Mouse (Mus musculus) adrenal gland, adult 18-20 months (tissue): ENCODE data around the gene Chrm2. TPM values are rescaled to one million over a fixed set of nuclear protein-coding genes. Genes with fewer than 3 reads are reported as not detected.

Experiments
- DNase-seq, 2 experiments: peaks; one replicate each; pipeline ENCODE4 v3.0.0; 2021 to 2022; ENCODE audit warnings: low spot score in 2 of 2
- long read RNA-seq, 2 experiments: library from polyadenylated mRNA; stranded (forward); transcript quantifications; one replicate each; pipeline ENCODE4 v2.0.0; 2021
- total RNA-seq, 2 experiments: library from RNA; stranded (reverse); gene quantifications; 1 replicate in 1 of 2; 2 replicates in 1 of 2; pipeline ENCODE4 v1.2.3; 2021

Gene Chrm2
- under 1 TPM in 1 of 2 experiments, not detected in 1; 0.06 TPM for total RNA-seq
- long read RNA-seq, experiment 1 = 0 reads
- long read RNA-seq, experiment 2 = 0 reads

DNA sequence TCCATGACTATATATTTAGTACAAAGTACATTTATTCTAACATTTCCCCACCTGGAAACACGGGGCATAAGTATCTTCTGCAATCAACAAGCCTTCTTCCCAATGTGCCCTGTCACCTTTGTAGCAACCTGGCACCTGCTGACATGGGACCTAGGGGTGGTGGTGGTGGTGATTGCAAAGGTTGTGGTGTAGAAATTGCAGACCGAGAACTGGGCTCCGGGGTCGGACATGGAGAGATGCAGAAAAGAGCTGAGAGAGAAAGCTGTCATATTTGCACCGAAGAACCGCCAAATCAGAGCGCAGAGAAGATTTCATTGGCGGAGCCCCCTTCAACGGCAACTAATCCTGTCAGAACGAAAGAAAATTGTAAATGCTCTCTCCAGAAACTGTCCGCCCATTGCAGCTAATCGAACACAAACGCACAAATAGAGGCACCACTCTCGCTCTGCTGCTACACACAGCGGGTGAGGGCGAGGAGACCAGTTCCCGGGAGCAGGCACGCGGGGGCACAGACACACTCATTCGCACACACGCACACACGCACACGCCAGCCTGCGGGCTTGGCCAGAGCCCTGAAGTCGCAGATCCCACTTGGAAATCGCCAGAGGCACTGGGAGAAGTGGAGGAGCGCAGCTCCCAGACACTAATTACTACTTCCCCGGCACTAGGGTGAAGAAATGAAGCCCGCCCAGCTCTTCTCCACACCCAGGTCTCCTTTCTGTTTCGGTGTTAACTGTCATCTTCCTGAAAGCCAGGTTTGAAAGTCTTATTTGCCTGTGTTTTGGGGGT lies at the start of gene Chrm2:
Chrm2 (plus strand) TSS at position 473 of the 789 bp plus-strand sequence.
- no peak for DNase-seq

DNA sequence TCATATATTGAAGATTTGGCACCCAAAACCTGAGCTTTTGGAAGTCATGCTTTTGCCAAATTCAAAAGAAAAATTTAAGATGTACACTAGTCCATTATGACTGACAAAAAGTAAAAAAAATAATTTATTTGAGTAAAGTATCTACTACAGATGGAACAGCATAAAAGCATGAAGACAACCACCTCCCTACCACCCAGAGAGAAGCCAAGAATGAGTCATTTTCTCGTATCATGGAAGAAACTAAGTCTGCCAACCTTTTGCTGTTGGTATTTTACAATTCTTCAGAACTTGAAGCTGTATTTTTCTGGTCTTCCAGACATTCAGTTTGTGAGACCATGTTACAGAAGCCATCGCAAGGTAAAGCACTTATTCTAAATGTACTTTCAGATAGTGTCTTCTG lies 13.9 kb upstream of the Chrm2 start:
- no peak for DNase-seq

DNA sequence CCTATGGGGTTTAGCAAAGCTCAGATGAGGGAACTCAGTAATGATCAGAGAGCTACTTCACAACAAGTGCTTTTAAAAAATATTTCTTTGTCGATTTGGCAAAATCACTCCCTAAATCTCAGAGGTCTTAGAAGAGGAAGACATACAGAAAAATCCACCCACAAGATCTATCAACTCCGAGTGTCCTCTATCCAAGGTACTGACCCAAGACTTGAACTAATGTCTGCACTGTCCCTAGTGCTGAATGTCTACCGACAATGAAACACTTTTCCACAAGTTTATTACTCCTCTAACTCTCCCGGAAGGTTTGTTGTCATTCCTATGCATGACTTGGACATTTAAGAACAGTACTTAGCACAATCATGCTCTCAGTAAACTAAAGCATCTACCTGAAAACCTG lies 9.9 kb upstream of the Chrm2 start:
- no peak for DNase-seq

DNA sequence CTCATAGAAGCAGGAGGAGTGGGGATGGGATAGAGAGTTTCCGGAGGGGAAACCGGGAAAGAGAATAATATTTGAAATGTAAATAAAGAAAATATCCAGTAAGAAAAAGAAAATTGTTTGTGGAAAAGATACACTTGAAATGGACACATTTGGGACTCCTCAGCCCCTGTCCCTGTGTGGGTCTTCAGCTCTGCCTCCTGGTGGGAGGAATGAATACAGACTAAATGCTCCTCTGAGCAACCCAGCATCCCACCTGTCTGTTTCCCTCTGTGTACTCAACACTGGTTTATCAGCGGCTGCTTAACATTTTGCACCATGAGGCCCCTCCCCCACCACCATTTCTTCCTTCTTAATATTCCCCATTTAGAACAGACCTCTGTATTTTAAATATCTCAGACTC lies 3.8 kb upstream of the Chrm2 start:
- no peak for DNase-seq

DNA sequence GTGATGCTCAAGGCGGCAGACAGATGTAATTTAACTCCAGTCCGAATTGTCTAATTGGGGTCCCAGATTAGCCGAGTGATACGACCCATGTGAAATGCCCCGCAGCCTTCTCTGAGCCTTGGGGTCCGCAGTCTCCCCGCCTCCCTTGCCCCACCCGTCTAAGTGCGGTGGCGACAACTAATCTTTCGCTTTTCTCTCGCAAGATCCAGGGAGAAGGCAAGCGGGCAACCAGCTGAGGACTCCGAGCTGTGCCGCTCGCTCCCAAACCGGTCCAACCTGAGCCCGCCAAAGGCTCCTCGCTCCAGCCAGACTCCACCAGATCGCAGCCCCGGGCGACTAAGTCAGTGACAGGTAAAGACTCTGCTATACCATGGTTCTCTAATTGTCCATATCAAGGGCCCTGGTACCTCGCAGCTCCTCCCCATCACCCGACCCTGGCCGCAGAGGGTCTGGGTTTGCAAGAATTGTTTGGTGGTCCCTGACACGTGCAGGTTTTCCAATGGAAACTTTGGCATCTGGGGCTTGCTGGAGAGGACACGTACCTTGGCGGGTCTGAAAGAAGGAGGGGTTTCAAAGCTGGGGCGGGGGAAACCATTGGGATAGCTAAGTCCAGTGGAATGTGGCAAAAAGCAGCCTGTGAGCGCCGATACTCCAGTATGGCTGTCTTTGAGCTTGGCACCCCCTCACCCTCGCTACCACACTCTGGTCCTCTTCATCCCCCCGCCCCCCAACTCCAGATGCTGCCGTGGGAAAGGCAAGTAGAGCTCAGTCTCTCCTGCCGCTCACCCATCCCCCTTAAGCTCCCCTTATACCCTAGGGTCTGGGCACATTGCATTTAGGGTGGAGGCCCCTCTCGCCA lies 746 bp downstream of the Chrm2 start:
- DNase-seq = no peak

DNA sequence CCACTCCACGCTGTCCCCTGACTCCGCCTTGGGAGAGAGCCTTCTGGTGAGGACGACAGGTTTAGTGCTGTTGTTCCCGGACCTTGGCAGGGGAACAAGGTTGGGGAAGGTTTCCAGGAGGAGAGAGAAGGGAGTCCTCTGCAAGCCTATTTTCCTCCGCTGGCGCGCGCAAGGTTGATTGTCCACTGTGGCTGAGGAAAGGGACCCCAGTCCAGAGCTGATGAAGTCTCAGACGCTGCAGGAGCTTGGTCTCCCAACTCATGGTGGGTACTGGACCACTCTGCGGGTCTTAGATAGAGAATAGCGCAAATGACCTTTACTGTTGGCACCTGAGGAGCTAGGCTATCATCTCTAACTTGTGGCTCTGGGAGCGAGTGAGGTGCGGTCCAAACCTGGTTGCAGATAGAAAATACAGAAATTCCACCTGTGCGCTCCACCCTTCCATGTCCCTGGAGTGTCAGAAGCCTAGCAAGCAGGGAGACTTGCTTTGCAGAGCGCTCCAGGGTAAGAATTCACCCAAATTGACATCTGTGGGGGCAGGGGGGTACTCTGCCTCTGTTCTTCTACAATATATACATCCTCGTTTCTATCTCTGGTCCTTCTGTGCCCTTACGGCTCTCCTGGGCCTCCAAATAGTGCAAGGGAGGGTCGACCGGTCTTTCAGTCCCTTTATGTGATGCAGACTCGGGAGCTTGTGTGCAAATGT lies 1.5 kb downstream of the Chrm2 start:
- no peak for DNase-seq

DNA sequence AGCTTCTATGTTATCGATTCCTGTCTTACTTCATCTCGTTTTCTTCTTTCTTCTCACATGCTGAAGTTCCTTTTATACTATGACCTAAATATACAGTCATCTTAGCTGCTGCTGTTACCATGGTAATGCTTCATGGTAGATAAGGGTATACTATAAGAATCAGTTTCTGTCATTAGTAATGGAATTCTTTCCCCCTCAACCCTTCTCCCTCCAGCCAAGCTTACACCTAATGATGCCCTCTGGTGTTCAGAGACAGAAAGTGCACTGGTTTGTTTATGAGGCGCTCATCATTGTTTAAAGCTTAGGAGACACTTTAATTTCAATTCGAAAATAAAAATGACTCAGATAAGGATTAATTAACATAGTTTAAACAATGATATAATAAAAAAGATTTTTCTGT lies 5.8 kb downstream of the Chrm2 start:
- DNase-seq = no peak

DNA sequence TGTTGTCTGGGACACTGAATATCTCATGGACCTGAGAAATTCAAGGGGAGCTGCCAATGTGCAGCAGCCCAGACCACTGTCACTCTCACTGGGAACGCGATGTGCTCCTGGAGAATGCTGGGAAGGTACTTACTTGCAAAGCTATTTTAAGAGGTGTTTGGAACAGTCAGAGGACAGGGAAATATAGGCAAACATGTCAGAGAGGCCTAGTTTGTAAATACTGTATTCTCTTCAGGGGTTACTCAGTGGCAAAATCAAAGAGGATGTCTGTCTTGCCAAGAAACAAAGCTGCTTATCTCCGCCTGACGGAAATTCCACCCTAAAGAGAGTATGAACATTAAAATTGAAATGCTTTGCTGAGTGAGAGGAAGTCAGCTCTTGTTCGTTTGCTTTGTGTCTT lies 17.3 kb downstream of the Chrm2 start:
- DNase-seq = no peak

DNA sequence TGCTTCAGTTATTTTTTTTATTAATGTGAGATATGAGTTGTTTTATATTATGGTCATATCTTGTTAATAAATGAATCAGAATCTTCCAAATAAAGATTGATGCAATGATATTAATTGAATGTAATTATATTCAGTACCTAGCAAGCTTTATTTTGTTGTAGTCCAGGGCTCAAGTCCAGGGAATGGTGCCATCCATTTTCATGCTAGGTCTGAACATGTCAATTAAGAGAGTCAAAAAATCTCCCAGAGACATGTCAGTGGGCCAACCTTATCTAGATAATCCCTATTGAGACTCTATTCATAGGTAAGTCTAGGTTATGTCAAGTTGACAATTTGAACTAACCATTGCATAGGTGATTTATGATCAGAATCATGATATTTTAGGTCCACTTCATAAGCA lies 21.1 kb downstream of the Chrm2 start:
- no peak for DNase-seq

DNA sequence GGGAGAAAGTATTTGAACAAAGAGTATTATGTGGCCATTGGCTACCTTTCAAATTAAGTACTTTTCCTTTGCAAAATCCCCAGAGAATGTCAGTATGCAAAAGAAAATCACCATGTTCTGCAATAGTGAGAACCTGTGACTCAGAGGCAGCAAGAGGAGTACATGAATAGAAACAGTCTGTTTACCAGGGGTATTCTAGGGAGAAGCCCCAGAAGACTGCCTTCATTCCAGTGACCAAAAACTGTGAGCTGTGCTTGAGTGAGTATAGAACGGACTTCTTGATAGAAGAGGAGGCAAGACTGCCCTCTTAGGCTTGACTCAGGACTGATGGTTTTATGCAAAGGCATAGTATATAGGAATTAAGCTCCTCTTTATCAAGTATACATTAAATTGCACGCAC lies 22.2 kb downstream of the Chrm2 start:
- DNase-seq = no peak

DNA sequence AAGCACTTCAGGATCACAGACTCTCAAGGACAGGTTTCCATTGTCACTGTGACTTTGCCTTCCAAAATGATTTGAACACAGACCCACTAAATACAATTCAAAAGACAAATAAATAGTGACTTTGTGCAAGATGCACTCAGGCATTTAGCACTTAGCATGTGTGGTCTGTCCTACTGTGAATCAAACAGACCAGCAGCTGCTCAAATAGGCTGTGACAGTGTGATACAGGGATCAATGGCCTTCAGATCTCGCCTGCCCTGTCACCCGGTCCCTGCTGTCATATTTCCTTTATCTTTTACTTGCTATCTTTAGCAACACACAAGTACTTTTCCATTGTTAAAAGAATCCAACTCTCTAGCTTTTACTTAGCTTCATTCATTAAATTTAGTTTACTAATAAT lies 31.8 kb downstream of the Chrm2 start:
- DNase-seq = no peak

DNA sequence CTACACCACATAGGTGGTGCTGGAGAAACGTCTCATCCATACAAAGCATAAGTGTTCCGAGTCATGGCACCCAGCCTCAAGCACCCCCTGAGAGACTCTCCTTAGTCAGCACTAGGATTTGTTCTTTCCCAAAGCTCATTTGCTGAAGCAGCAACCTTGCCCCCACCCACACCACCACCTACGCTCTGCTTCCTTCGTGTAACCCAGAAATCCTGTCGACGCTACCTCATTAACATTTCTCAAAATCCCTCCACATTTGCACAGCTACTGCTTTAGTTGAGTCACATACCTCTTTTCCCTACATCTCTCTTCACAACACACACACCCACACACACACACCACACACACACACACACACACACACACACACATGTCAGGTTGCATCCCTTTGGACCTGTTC lies 50.1 kb downstream of the Chrm2 start:
- no peak for DNase-seq

DNA sequence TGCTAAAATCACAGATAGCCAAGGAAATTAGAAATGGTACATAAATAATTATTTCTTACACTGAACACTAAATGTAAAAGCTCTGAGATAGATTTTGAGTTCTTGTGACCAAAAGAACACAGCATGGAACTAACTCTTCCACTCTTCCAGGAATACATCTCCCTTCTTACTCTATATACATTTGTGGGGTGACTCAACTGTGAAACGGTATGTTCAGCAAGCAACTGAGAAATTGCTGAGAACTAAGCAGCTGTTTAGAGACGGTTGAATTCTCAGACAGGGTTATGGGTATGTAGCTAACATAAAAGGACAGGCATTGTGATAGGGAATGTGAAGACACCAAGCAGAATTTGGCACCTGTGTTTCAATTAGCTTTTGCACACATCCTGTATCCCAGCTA lies 51.3 kb downstream of the Chrm2 start:
- no peak for DNase-seq

DNA sequence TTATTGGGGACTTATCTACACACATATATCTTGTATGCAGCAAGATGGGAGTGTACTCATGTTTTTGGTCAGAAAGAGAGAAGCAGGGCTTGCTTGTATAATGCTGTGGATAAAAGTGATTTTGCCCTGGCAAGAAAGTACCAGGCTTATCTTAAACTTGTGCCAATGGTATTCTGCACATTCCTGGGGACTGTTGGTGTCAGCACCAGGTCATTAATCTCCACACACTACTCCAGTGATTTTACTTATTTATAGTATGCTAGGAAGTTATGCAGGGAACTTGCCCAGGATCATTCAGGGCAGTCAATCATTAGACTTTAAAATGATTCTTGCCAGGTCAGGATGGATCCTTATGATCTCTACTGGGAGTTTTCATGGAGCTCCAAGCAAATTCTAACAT lies 63.6 kb downstream of the Chrm2 start:
- no peak for DNase-seq

DNA sequence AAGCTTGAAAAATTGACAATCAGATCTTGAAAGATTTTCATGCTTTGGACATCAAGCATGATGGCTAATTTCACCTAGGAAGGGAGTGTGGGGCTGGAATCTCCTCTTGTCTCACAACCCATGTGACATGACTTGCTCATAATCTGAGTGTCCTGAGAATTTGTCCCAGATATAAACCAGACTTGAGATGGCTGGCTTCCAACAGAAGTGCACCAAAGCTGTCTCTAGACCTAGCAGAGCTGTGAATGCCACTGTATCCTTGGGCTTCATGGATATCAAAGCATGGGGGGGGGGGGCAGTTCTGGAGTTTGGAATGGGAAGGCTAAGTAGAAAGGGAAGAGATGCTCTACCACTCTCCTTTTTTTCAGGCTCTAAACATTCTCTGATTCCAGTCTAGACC lies 67.2 kb downstream of the Chrm2 start:
- DNase-seq = no peak

DNA sequence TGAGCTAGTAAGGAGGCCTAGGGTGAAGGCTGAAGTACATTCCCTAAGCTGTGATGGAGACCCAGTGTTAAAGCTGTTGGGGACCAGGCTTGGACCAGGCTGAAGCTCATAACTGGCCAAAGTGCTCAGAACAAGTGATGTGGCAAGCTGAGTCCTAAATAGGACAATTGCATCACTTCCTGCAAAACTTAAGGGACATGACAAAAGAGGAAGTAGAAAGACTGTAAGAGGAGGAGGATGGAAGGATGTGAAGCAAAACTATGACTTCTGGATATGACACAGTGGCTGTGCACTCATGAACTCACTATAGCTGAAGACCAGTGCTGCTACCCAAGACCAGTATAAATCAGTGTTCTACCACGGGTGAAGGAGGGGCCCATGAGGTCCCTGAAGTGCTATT lies 69.1 kb downstream of the Chrm2 start:
- DNase-seq = no peak

DNA sequence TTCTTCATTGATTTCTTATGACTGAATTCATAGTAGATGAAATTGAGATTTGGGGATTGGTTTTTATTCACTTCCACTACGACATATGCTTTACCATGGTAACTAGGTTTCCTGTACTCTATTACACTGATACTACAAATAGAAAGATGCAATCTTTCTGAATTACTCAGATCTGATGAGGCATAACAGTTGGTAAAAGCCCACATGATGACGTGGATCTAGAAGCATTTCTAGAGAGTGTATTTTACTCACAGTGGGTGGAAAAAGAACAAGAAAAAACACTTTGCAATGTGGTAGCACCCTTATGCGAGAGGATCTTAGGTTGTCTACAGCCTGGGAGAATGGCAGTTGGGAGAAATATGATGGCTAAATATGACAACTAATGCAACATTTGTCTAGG lies 76.1 kb downstream of the Chrm2 start:
- no peak for DNase-seq

DNA sequence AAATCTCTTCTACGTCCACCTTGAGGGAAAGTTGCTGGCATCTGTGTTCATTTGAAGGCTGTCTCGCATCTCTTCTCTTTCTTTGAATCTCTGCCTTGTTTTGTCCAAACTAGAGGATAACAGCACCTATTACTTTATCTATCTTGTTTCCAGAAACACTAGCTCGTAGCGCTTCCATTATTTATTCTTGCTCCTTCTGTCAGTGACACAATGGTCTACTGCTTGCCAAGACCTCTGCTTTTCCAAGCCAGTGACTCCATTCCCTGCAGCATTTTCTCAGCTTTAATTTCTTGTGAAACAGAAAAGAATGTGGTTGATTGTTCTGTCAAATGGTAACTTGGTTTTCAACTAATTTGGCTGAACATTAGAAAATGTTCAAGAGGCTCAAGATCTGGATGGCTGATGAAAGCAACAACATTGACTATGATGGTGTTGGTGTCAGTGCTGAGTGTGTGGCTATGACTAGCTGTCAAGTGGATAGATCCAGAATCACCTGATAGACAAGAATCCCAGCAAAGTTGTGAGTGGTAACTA lies 96.3 kb downstream of the Chrm2 start:
- no peak for DNase-seq

DNA sequence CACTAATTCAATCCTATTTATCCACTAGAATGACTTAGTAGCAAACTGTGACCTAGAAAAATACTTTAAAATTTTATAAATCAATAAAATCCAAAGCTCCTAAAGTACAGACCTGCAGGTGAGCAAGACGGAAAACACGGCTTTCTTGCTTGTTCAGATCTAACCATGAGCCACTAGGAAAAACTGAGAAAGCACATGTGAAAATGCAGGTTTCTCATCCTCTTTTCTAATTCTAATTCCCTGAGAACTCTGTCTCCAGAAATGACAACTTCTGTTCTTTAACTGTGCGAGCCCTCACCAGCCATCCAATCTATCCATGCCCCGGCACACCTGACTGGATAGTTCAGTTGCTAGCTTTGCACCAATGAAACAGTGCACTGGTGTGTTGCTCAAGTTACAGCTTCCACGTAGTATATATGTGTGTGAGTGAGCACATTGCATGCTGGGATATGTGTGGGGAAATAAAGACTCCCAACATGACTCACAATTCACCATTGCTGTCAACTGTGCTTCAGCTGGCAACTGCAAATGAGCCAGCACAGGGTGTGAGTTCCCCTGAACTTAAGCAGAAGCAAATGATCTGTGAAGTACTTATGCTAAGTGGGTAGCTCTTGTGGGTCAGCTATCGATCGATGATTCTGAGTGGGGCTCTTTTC lies 119.3 kb downstream of the Chrm2 start:
- DNase-seq = no peak

DNA sequence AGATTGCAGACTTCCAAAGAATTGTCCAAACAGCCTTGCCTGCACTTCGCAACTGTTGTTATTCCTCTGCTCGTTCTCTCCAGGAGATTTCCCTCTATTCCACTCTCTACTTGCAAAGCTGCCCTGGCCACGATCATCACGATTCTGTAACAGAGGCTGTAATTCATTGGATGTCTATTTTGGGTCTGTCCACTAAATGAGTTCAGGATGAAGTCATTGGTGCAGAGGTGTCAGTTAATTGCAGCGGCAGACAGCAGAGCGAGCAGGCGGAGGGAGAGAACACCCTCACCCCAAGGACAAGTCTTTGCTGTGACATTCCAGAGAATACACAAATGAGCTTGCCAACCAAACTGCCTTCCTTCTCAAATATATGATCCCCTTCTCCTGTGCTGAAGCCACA lies 120.1 kb downstream of the Chrm2 start:
- no peak for DNase-seq

DNA sequence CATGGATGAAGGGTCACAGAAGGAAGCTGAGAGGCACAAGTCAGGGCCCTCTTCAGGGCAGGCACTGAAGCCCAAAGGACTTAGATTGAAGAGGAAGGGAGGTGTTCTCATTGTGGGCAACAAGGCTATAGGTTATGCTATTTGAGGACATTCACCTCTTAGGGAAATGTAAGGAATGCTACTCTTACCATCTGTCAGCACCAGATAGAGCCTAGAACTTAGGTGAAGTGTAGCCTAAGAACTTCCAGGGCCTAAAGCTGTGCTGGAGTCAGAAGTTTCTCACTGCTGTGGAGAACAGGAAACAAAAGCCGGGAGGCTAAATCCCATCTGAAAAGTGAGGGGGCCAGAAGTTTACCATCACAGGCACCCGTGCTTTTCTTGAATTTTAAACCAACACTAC lies 120.6 kb downstream of the Chrm2 start:
- DNase-seq = no peak
